23 mouse cellular contexts compared by ENCODE assay signal in genomic region chr7:60125332-60125731, GRCm38 (mm10). TPM values are rescaled to one million over a fixed set of nuclear protein-coding genes. Genes with fewer than 3 reads are reported as not detected.
"Had no signal": no experiment of that assay in that cellular context is flagged by ENCODE, and none has a peak within 500 bp of the region (broad histone marks: within the 10 kb centered on the region; RNA-seq: fewer than 3 reads in every experiment).

No protein-coding gene starts in this region.

- H3K4me1 ChIP-seq: heart, embryonic 10.5 days; heart, embryonic 12.5 days; hindbrain, embryonic 10.5 days; hindbrain, embryonic 12.5 days; limb, embryonic 10.5 days; limb, embryonic 12.5 days; liver, embryonic 13.5 days; liver, embryonic 15.5 days had no signal

- H3K9me3 ChIP-seq: heart, embryonic 10.5 days; hindbrain, embryonic 10.5 days; hindbrain, embryonic 12.5 days; limb, embryonic 10.5 days; limb, embryonic 12.5 days; liver, embryonic 13.5 days; liver, embryonic 15.5 days had no signal

- H3K9ac ChIP-seq: heart, embryonic 12.5 days; hindbrain, embryonic 12.5 days; hindbrain, embryonic 14.5 days; limb, embryonic 12.5 days; liver, embryonic 13.5 days; liver, embryonic 15.5 days had no signal

- DNase-seq: gastrocnemius, adult 2 months; gastrocnemius, postnatal 10 days; gastrocnemius, postnatal 25 days; heart, adult 2 months; heart, postnatal 10 days; heart, postnatal 4 days; kidney, adult 11 months; kidney, adult 2 months; kidney, postnatal 10 days; liver, embryonic 13.5 days had no signal

- H3K4me2 ChIP-seq: heart, embryonic 12.5 days; hindbrain, embryonic 12.5 days; hindbrain, embryonic 14.5 days; limb, embryonic 12.5 days; liver, embryonic 11.5 days; liver, embryonic 13.5 days; liver, embryonic 15.5 days had no signal

- H3K36me3 ChIP-seq: heart, embryonic 10.5 days; heart, embryonic 12.5 days; hindbrain, embryonic 10.5 days; hindbrain, embryonic 12.5 days; limb, embryonic 10.5 days; limb, embryonic 12.5 days; liver, embryonic 13.5 days; liver, embryonic 15.5 days had no signal

- H3K27me3 ChIP-seq: heart, embryonic 12.5 days; hindbrain, embryonic 12.5 days; limb, embryonic 12.5 days; liver, embryonic 13.5 days; liver, embryonic 15.5 days had no signal

- H3K4me3 ChIP-seq: gastrocnemius, adult 2 months; heart, adult 2 months; heart, embryonic 10.5 days; heart, embryonic 12.5 days; hindbrain, embryonic 10.5 days; hindbrain, embryonic 12.5 days; layer of hippocampus, adult 2 months; left cerebral cortex, adult 2 months; limb, embryonic 10.5 days; limb, embryonic 12.5 days; liver, embryonic 13.5 days; liver, embryonic 15.5 days had no signal

- ATAC-seq: hindbrain, embryonic 16.5 days; inflammation-experienced regulatory T-cells, adult 6 months had no signal

- H3K27ac ChIP-seq: gastrocnemius, adult 2 months; heart, adult 2 months; heart, embryonic 10.5 days; hindbrain, embryonic 10.5 days; hindbrain, embryonic 12.5 days; hindbrain, embryonic 14.5 days; layer of hippocampus, adult 2 months; left cerebral cortex, adult 2 months; limb, embryonic 10.5 days; limb, embryonic 12.5 days; liver, embryonic 13.5 days; liver, embryonic 15.5 days had no signal

RNA-seq across cellular contexts. Expression of gene Snrpn, which starts 14.7 kb away (rescaled TPM):
- polyA plus RNA-seq: inflammation-experienced regulatory T-cells, adult 6 months had no signal
